Comparison of ENCODE assay signal across 8 mouse cellular contexts in the genomic region with DNA sequence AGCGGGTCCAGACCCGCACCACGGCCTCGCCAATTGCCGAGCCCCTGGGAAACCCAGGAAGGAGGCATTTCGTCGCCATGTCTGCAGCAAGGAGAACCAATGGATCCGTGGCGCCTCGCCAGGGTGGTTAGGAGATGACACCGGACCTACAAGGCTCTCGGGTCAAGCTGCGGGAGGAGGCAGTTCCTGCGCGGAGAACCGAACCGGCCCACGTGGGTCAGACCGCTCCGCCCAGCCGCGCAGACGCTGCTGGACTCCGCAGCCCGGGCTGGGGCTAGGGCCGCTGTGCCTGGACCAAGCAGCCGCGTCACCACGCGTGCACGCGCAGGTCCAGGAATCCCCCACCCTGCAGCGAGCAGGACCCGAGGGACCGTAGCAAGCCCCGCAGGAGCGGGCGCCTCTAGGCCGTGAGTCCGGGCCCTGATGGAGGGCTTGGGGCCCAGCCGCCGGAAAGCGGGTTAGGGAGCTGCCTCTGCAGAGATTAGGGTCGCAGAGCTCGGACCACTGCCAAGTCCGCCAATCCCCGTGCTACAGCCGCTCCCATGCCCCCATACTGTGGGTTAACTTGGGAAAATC. TPM values are rescaled to one million over a fixed set of nuclear protein-coding genes. Genes with fewer than 3 reads are reported as not detected.
DNase-seq lines count a peak whose midpoint lies in the region; ATAC-seq lines count a peak whose summit lies in the region.

Gene 5730409E04Rik (plus strand): TSS at position 213 of the 576 bp plus-strand sequence.

- H3K36me3 ChIP-seq in hindbrain, embryonic 14.5 days (replicated peaks; ENCODE audit: control insufficient read depth, insufficient read depth), result no peaks in the 10 kb centered on the region

- WGBS in hindbrain, embryonic 14.5 days, result under 1% methylated on average over 48 of the region's 48 CpGs

- no peaks in the 10 kb centered on the region for H3K9me3 ChIP-seq in hindbrain, embryonic 14.5 days (ENCODE audit: control insufficient read depth, low read length)

- peaks cover 23% of the 10 kb centered on the region for H3K27me3 ChIP-seq in hindbrain, embryonic 14.5 days (ENCODE audit: control insufficient read depth, insufficient read depth, low read length)

- ATAC-seq in hindbrain, embryonic 14.5 days (ENCODE audit: low FRiP score), result peak; percentile 86

- DNase-seq in R1 (ENCODE audit: low read depth, low spot score), result peak; percentile 73
- peak; percentile 90 to 95 for DNase-seq in cerebellum, postnatal 25 days
- DNase-seq in gastrocnemius, adult 18-20 months (ENCODE audit: low spot score), result peak; percentile 83
- peak; percentile 70 for DNase-seq in hindbrain, embryonic 14.5 days (ENCODE audit: low spot score)
- DNase-seq in layer of hippocampus, postnatal 36 days, result peak; percentile 83 to 84
- peak; percentile 80 for DNase-seq in lung, postnatal 14 days
- peak; percentile 82 for DNase-seq in ovary, postnatal 36 days (ENCODE audit: low spot score)
- peak; percentile 73 for DNase-seq in urinary bladder, adult 2 months (ENCODE audit: low spot score)

- H3K4me1 ChIP-seq in hindbrain, embryonic 14.5 days (replicated peaks; ENCODE audit: control insufficient read depth, insufficient read depth, low read length), result 0 out of 2 replicates have a peak, but pooled peaks cover 4% of the 10 kb centered on the region

- H3K4me3 ChIP-seq in hindbrain, embryonic 14.5 days (replicated peaks; ENCODE audit: low read length), result peak within 1 kb of the TSS; percentile 52

- H3K27ac ChIP-seq in hindbrain, embryonic 14.5 days, result peak within 1 kb of the TSS; percentile 4; the same call in 1 of the 2 replicates

- H3K4me2 ChIP-seq in hindbrain, embryonic 14.5 days (replicated peaks), result peak within 1 kb of the TSS; percentile 81

- H3K9ac ChIP-seq in hindbrain, embryonic 14.5 days, result peak within 1 kb of the TSS; percentile 78

RNA-seq across cellular contexts. Expression of gene 5730409E04Rik, which starts in this region (rescaled TPM):
- total RNA-seq in gastrocnemius, adult 18-20 months (2021), result 10 to 100 TPM; 21.9 to 24.5 TPM
- polyA plus RNA-seq in hindbrain, embryonic 14.5 days (2014; fragmentation: Nextera tagmentation; extraction: Ambion mirVana), result 15.6 and 16.8 TPM in 2 replicates
- total RNA-seq in layer of hippocampus, postnatal 36 days (2021), result 10 to 100 TPM; 62.2 to 74.0 TPM
- polyA plus RNA-seq in urinary bladder, adult 2 months (2012; rRNA removed), result 20.7 and 26.9 TPM in 2 replicates

Comparison
In these comparisons a context has a peak if more than half of its experiments do, and no peak if none do; other contexts are left out.
1. Peak in every context shown above with its lines: DNase-seq, ATAC-seq, H3K4me3 ChIP-seq and H3K27ac ChIP-seq.